Mouse (Mus musculus) stomach, postnatal 0 days (tissue): ENCODE measurements around the gene Ccdc174. TPM values are rescaled to one million over a fixed set of nuclear protein-coding genes. Genes with fewer than 3 reads are reported as not detected.
A peak's percentile ranks its signal among the peaks of the same experiment; 100 is the strongest.

Source experiments
- ATAC-seq: fragments of 200-750 bp; cut with Nextera tagmentation; 2 replicates; pipeline ENCODE4 v1.8.0; 2017; ENCODE audit not compliant: low FRiP score, low TSS enrichment
- DNase-seq: peaks from one replicate; pipeline ENCODE4 v3.0.0-alpha.2; 2016; ENCODE audit warnings: low spot score
- H3K27ac ChIP-seq: fragments of 300-500 bp; sonication (generic); replicated peaks from 2 replicates; pipeline ENCODE4 v1.5.1; 2014; ENCODE audit warnings: mild to moderate bottlenecking, control low read depth
- H3K27me3 ChIP-seq: fragments of 300-500 bp; sonication (generic); 2 replicates; pipeline ENCODE4 v1.6.1; 2014; ENCODE audit warnings: low read length; ENCODE audit not compliant: control insufficient read depth, insufficient read depth
- H3K36me3 ChIP-seq: fragments of 300-500 bp; sonication (generic); 2 replicates; pipeline ENCODE4 v1.6.1; 2014; ENCODE audit warnings: low read length, mixed read lengths; ENCODE audit not compliant: control insufficient read depth, insufficient read depth
- H3K4me1 ChIP-seq: fragments of 300-500 bp; sonication (generic); replicated peaks from 2 replicates; pipeline ENCODE4 v1.6.1; 2014; ENCODE audit warnings: antibody characterized with exemption; ENCODE audit not compliant: control insufficient read depth, insufficient read depth
- H3K4me2 ChIP-seq: fragments of 300-500 bp; sonication (generic); replicated peaks from 2 replicates; pipeline ENCODE4 v1.6.1; 2014; ENCODE audit warnings: low read depth, mild to moderate bottlenecking, control low read depth, moderate library complexity
- H3K4me3 ChIP-seq: fragments of 300-500 bp; sonication (generic); 2 replicates; pipeline ENCODE4 v1.5.1; 2014; ENCODE audit warnings: low read depth, low read length, control low read depth
- H3K9ac ChIP-seq: fragments of 300-500 bp; sonication (generic); 2 replicates; pipeline ENCODE4 v1.6.1; 2014; ENCODE audit warnings: mild to moderate bottlenecking, low read length, control low read depth, mixed read lengths
- H3K9me3 ChIP-seq: fragments of 300-500 bp; sonication (generic); 2 replicates; pipeline ENCODE4 v1.6.1; 2016; ENCODE audit warnings: low read length; ENCODE audit not compliant: control insufficient read depth
- CTCF ChIP-seq: IDR thresholded peaks from 2 replicates; pipeline ENCODE4 v1.5.1; 2016; ENCODE audit warnings: antibody characterized with exemption, low read depth, mild to moderate bottlenecking, moderate library complexity
- EP300 ChIP-seq: optimal IDR thresholded peaks from 2 replicates; pipeline ENCODE3; 2016; ENCODE audit warnings: antibody characterized with exemption
- WGBS: fragments of 180-500 bp; shearing (Covaris S2); extraction: QIAGEN DNeasy Blood & Tissue Kit; methylation state at CpG from one replicate; pipeline ENCODE4 v1.1.7; 2014; 5-methylcytosine and 5-hydroxymethylcytosine counted together
- polyA plus RNA-seq: library from polyadenylated mRNA; unstranded; fragments of >200 nt; fragmentation: Nextera tagmentation; extraction: Ambion mirVana; gene quantifications from 2 replicates; pipeline ENCODE4 v1.2.1, GENCODE M21; 2015

The Ccdc174 gene
- polyA plus RNA-seq, 1 experiment from 2014 or later, result 25.3 TPM

- no peaks in the 10 kb centered on the region for H3K4me1 ChIP-seq
- no peaks in the 10 kb centered on the region for H3K9me3 ChIP-seq
- H3K27me3 ChIP-seq, result no peaks in the 10 kb centered on the region
- WGBS, result 13% methylated on average over 2 of the region's 2 CpGs
- H3K36me3 ChIP-seq, result no peaks in the 10 kb centered on the region
- no peak overlapping the region for H3K9ac ChIP-seq
- no peak overlapping the region for H3K4me3 ChIP-seq
- ATAC-seq (no peak), DNase-seq (peak; percentile 27)
- TF ChIP-seq CTCF (peak; percentile 84), EP300 (no peak)
- no peak overlapping the region for H3K27ac ChIP-seq
- H3K4me2 ChIP-seq, result no peak overlapping the region
Measured at GRCm38 (mm10) chr6:91852550-91852949, 25.3 kb upstream of the Ccdc174 start.

- Histone ChIP-seq H3K27ac (no peak overlapping the region), H3K4me3 (no peak overlapping the region), H3K9me3 (no peaks in the 10 kb centered on the region), H3K9ac (no peak overlapping the region), H3K4me2 (no peak overlapping the region), H3K4me1 (no peaks in the 10 kb centered on the region), H3K27me3 (no peaks in the 10 kb centered on the region), H3K36me3 (no peaks in the 10 kb centered on the region)
- DNase-seq, result no peak
- ATAC-seq, result no peak
- TF ChIP-seq EP300 (no peak), CTCF (no peak)
- WGBS, result 63% methylated on average over 5 of the region's 5 CpGs
Measured at GRCm38 (mm10) chr6:91858339-91858738, 19.5 kb upstream of the Ccdc174 start.

GRCm38 (mm10) chr6:91862848-91863247 is 15.0 kb upstream of the Ccdc174 start:
- Histone ChIP-seq H3K4me2 (no peak overlapping the region), H3K27me3 (no peaks in the 10 kb centered on the region), H3K4me1 (no peaks in the 10 kb centered on the region), H3K9me3 (no peaks in the 10 kb centered on the region), H3K36me3 (no peaks in the 10 kb centered on the region), H3K9ac (no peak overlapping the region), H3K27ac (no peak overlapping the region), H3K4me3 (no peak overlapping the region)
- no peak for ATAC-seq
- TF ChIP-seq EP300 (no peak), CTCF (no peak)
- no peak for DNase-seq

- no peak overlapping the region for H3K4me3 ChIP-seq
- no peaks in the 10 kb centered on the region for H3K27me3 ChIP-seq
- no peaks in the 10 kb centered on the region for H3K4me1 ChIP-seq
- no peaks in the 10 kb centered on the region for H3K36me3 ChIP-seq
- no peak overlapping the region for H3K9ac ChIP-seq
- H3K9me3 ChIP-seq, result no peaks in the 10 kb centered on the region
- WGBS, result 66% methylated on average over 5 of the region's 5 CpGs
- DNase-seq, result no peak
- H3K4me2 ChIP-seq, result no peak overlapping the region
- H3K27ac ChIP-seq, result no peak overlapping the region
- TF ChIP-seq CTCF, result no peak
- no peak for TF ChIP-seq EP300
- no peak for ATAC-seq
Measured at GRCm38 (mm10) chr6:91864595-91864994, 13.3 kb upstream of the Ccdc174 start.

GRCm38 (mm10) chr6:91865601-91866000 is 12.3 kb upstream of the Ccdc174 start:
- H3K4me2 ChIP-seq, result no peak overlapping the region
- H3K27me3 ChIP-seq, result no peaks in the 10 kb centered on the region
- no peaks in the 10 kb centered on the region for H3K9me3 ChIP-seq
- no peak for DNase-seq
- ATAC-seq, result no peak
- H3K36me3 ChIP-seq, result no peaks in the 10 kb centered on the region
- H3K27ac ChIP-seq, result no peak overlapping the region
- no peak overlapping the region for H3K9ac ChIP-seq
- no peaks in the 10 kb centered on the region for H3K4me1 ChIP-seq
- TF ChIP-seq EP300 (no peak), CTCF (no peak)
- H3K4me3 ChIP-seq, result no peak overlapping the region
- WGBS, result 87% methylated on average over 11 of the region's 11 CpGs

GRCm38 (mm10) chr6:91868091-91868490 is 9.8 kb upstream of the Ccdc174 start:
- no peak for ATAC-seq
- DNase-seq, result no peak

More at GRCm38 (mm10) chr6:91868091-91868490, 9.8 kb upstream of the Ccdc174 start:
- Histone ChIP-seq H3K27me3 (no peaks in the 10 kb centered on the region), H3K36me3 (no peaks in the 10 kb centered on the region), H3K4me3 (no peak overlapping the region), H3K9ac (no peak overlapping the region), H3K9me3 (no peaks in the 10 kb centered on the region), H3K4me1 (no peaks in the 10 kb centered on the region), H3K4me2 (no peak overlapping the region), H3K27ac (no peak overlapping the region)
- 85% methylated on average over 5 of the region's 5 CpGs for WGBS
- TF ChIP-seq EP300 (no peak), CTCF (no peak)
